ENCODE assay signal across 23 mouse cellular contexts in the genomic region with DNA sequence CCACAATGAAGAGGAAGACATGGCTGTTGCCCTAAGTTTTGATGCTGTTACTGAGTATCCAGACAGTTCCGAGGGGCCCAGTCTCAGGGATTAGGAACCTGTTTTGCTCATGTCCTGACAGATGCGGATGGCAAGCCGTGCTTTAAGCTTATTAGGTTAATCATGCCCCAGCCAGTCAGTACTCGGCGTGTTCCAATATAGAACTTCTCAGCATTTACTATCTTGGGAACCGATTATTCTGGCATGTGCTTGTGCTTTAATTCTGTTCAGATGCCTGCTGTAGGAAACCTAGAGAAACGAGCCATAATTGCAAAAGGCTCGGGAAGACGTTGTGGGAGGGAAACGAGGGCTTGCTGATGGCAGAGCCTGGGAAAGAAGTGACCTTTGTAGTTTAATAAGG. TPM values are rescaled to one million over a fixed set of nuclear protein-coding genes. Genes with fewer than 3 reads are reported as not detected.
A peak's percentile ranks its signal among the peaks of the same experiment; 100 is the strongest.
DNase-seq lines count a peak whose midpoint lies in the region; ATAC-seq lines count a peak whose summit lies in the region.
"Had no signal": no experiment of that assay in that cellular context is flagged by ENCODE, and none has a peak within 500 bp of the region (broad histone marks: within the 10 kb centered on the region; RNA-seq: fewer than 3 reads in every experiment).

Gene Pcare, minus strand, starts transcription at position 64 of the 400 bp plus-strand sequence.

- no peak within 1 kb of the TSS for H3K4me3 ChIP-seq in embryonic facial prominence, embryonic 14.5 days (ENCODE audit: low read depth, low read length)
- H3K4me3 ChIP-seq: heart, embryonic 13.5 days; hindbrain, embryonic 12.5 days had no signal

- no peak within 1 kb of the TSS for H3K4me2 ChIP-seq in embryonic facial prominence, embryonic 14.5 days (ENCODE audit: low read depth, low read length)
- H3K4me2 ChIP-seq: heart, embryonic 13.5 days; hindbrain, embryonic 12.5 days had no signal

- DNase-seq in frontal cortex, postnatal 14 days (ENCODE audit: low spot score in 2 of 2), result no peak
- DNase-seq in embryonic facial prominence, embryonic 14.5 days (ENCODE audit: low spot score), result peak; percentile 53
- peak; percentile 23 for DNase-seq in retina, embryonic 14.5 days (ENCODE audit: low spot score)
- DNase-seq in cerebellum, adult 8-10 months, result no peak
- no peak for DNase-seq in yolk sac, embryonic 10.5 days (ENCODE audit: low spot score)
- DNase-seq: adrenal gland, adult 2 months; adrenal gland, postnatal 36 days; cerebellum, adult 11 months; cerebellum, adult 9-10 months; cerebellum, postnatal 25 days; gastrocnemius, postnatal 36 days; heart, postnatal 36 days had no signal

- peak; percentile 38; the same call in 1 of the 2 replicates for ATAC-seq in frontal cortex, adult (ENCODE audit: low TSS enrichment)
- no peak for ATAC-seq in embryonic facial prominence, embryonic 14.5 days (ENCODE audit: low read depth)
- no peak for ATAC-seq in monocyte, adult 5-6 weeks (replicated peaks; ENCODE audit: insufficient number of reproducible peaks, low FRiP score, low TSS enrichment, poor library complexity, severe bottlenecking)
- ATAC-seq: forebrain, embryonic 16.5 days; hindbrain, postnatal 0 days had no signal

- H3K27me3 ChIP-seq in embryonic facial prominence, embryonic 14.5 days (replicated peaks; ENCODE audit: control insufficient read depth, insufficient read depth, low read length), result no peaks in the 10 kb centered on the region
- H3K27me3 ChIP-seq: heart, embryonic 13.5 days; hindbrain, embryonic 12.5 days had no signal

- H3K9ac ChIP-seq in embryonic facial prominence, embryonic 14.5 days (ENCODE audit: low read depth, low read length), result no peak within 1 kb of the TSS
- H3K9ac ChIP-seq: heart, embryonic 13.5 days; hindbrain, embryonic 12.5 days had no signal

- no peaks in the 10 kb centered on the region for H3K9me3 ChIP-seq in embryonic facial prominence, embryonic 14.5 days (ENCODE audit: control insufficient read depth, low read length)
- H3K9me3 ChIP-seq: heart, embryonic 13.5 days; hindbrain, embryonic 12.5 days had no signal

- H3K36me3 ChIP-seq in embryonic facial prominence, embryonic 14.5 days (ENCODE audit: control insufficient read depth, insufficient read depth, low read length), result no peaks in the 10 kb centered on the region
- H3K36me3 ChIP-seq: heart, embryonic 13.5 days; hindbrain, embryonic 12.5 days had no signal

- H3K4me1 ChIP-seq in embryonic facial prominence, embryonic 14.5 days (ENCODE audit: control insufficient read depth, insufficient read depth, low read length), result no peaks in the 10 kb centered on the region
- H3K4me1 ChIP-seq: hindbrain, embryonic 12.5 days had no signal

- no peak within 1 kb of the TSS for H3K27ac ChIP-seq in embryonic facial prominence, embryonic 14.5 days (replicated peaks; ENCODE audit: low read depth, low read length)
- H3K27ac ChIP-seq: heart, embryonic 13.5 days; hindbrain, embryonic 12.5 days; hindbrain, postnatal 0 days had no signal

- 49% methylated on average over 10 of the region's 10 CpGs for WGBS in embryonic facial prominence, embryonic 14.5 days

RNA-seq across cellular contexts. Expression of gene Pcare, which starts in this region (rescaled TPM):
- polyA plus RNA-seq in embryonic facial prominence, embryonic 14.5 days (2014; fragmentation: Nextera tagmentation; extraction: Ambion mirVana), result not detected in 2 replicates
- not detected in 3 replicates for total RNA-seq in monocyte, adult 5-6 weeks (2017)
- total RNA-seq: adrenal gland, adult 2 months; adrenal gland, postnatal 36 days; CH12.LX; gastrocnemius, adult 8-10 months; gastrocnemius, postnatal 36 days; hindbrain, postnatal 0 days had no signal
- polyA plus RNA-seq: adrenal gland, adult 2 months; brain, embryonic 14.5 days; forebrain, embryonic 11.5 days; forebrain, embryonic 16.5 days; heart, embryonic 13.5 days; hindbrain, embryonic 12.5 days; hindbrain, postnatal 0 days; intestine, embryonic 14.5 days had no signal

Comparison
In these comparisons a context has a peak if more than half of its experiments do, and no peak if none do; other contexts are left out.
1. Peak in DNase-seq in embryonic facial prominence, embryonic 14.5 days; RNA of the gene not detected or under 1 TPM.